Mouse (Mus musculus) embryonic fibroblast, embryonic 13.5 days (primary cell): ENCODE data around the gene Cebpb.

Source experiments
- CTCF ChIP-seq: IDR thresholded peaks from 2 replicates; pipeline ENCODE4 v1.5.1; 2011; ENCODE audit warnings: mild to moderate bottlenecking, control low read depth, low read length, moderate library complexity, borderline replicate concordance; ENCODE audit not compliant: insufficient read depth
- POLR2A ChIP-seq: IDR thresholded peaks from 2 replicates; pipeline ENCODE4 v1.6.1; 2011; ENCODE audit warnings: low read depth, mild to moderate bottlenecking, control low read depth, low read length, moderate library complexity

GRCm38 (mm10) chr2:167672212-167672685 is 16.5 kb upstream of the Cebpb start:
- TF ChIP-seq CTCF (no peak), POLR2A (no peak)
